Mouse (Mus musculus) erythroblast, embryonic 14.5 days (primary cell): ENCODE results near the gene Syf2.

Experiments used
- GATA1 ChIP-seq: IDR thresholded peaks from 2 replicates; pipeline ENCODE4 v1.6.1; 2012; ENCODE audit warnings: low read length, inconsistent platforms, mixed read lengths
- TAL1 ChIP-seq: IDR thresholded peaks from 3 replicates; pipeline ENCODE4 v1.6.1; 2012; ENCODE audit warnings: low read length, inconsistent platforms, mixed read lengths

- no peak for TF ChIP-seq TAL1
- TF ChIP-seq GATA1, result no peak
Measured at GRCm38 (mm10) chr4:134920631-134921030, 10.1 kb upstream of the Syf2 start.
